Comparison of ENCODE assay signal across 19 mouse cellular contexts in genomic region chr10:124945257-124945656, GRCm38 (mm10).
DNase-seq lines count a peak whose midpoint lies in the region; ATAC-seq and TF ChIP-seq lines count a peak whose summit lies in the region.
"Had no signal": no experiment of that assay in that cellular context is flagged by ENCODE, and none has a peak within 500 bp of the region (broad histone marks: within the 10 kb centered on the region; RNA-seq: fewer than 3 reads in every experiment).

No protein-coding gene starts in this region.

- no peaks in the 10 kb centered on the region for H3K36me3 ChIP-seq in intestine, embryonic 15.5 days
- no peaks in the 10 kb centered on the region for H3K36me3 ChIP-seq in intestine, postnatal 0 days (ENCODE audit: control insufficient read depth, insufficient read depth)
- no peaks in the 10 kb centered on the region for H3K36me3 ChIP-seq in intestine, embryonic 16.5 days (ENCODE audit: control insufficient read depth, insufficient read depth, low read length)
- H3K36me3 ChIP-seq: G1E had no signal

- H3K4me1 ChIP-seq in intestine, embryonic 15.5 days (replicated peaks), result no peaks in the 10 kb centered on the region
- H3K4me1 ChIP-seq in intestine, postnatal 0 days (replicated peaks; ENCODE audit: control insufficient read depth, insufficient read depth, low read length), result no peaks in the 10 kb centered on the region
- H3K4me1 ChIP-seq in intestine, embryonic 16.5 days (ENCODE audit: control insufficient read depth, insufficient read depth, low read length), result no peaks in the 10 kb centered on the region

- no peak overlapping the region for H3K27ac ChIP-seq in intestine, embryonic 15.5 days
- no peak overlapping the region for H3K27ac ChIP-seq in intestine, postnatal 0 days (ENCODE audit: low read depth, low read length)
- no peak overlapping the region for H3K27ac ChIP-seq in intestine, embryonic 16.5 days (ENCODE audit: low read length)

- TF ChIP-seq CTCF in intestine, postnatal 0 days (IDR thresholded peaks at IDR 0.05; ENCODE audit: low read depth), result no peak

- 82% methylated on average over 6 of the region's 6 CpGs for WGBS in intestine, embryonic 15.5 days
- 66% methylated on average over 6 of the region's 6 CpGs for WGBS in intestine, postnatal 0 days
- 84% methylated on average over 6 of the region's 6 CpGs for whole genome bisulfite sequencing in intestine, embryonic 16.5 days

- no peaks in the 10 kb centered on the region for H3K27me3 ChIP-seq in intestine, embryonic 15.5 days (replicated peaks)
- H3K27me3 ChIP-seq in intestine, postnatal 0 days (replicated peaks; ENCODE audit: control insufficient read depth, insufficient read depth, low read length), result no peaks in the 10 kb centered on the region
- H3K27me3 ChIP-seq in intestine, embryonic 16.5 days (replicated peaks; ENCODE audit: control insufficient read depth, insufficient read depth, low read length), result 0 out of 2 replicates have a peak, but pooled peaks cover 3% of the 10 kb centered on the region
- H3K27me3 ChIP-seq: CH12.LX, Patski had no signal

- H3K4me3 ChIP-seq in intestine, embryonic 15.5 days (replicated peaks), result no peak overlapping the region
- no peak overlapping the region for H3K4me3 ChIP-seq in intestine, postnatal 0 days (ENCODE audit: low read depth, low read length)
- no peak overlapping the region for H3K4me3 ChIP-seq in intestine, embryonic 16.5 days (ENCODE audit: low read length)

- no peak for DNase-seq in heart, adult 9 months (ENCODE audit: low spot score in 2 of 2)
- DNase-seq: adrenal gland, adult 2 months; adrenal gland, adult 8-10 months; adrenal gland, postnatal 10 days; adrenal gland, postnatal 14 days; adrenal gland, postnatal 25 days; adrenal gland, postnatal 36 days; B cell, adult 2 months; cerebellum, adult 11 months; cerebellum, adult 11-12 months; cerebellum, adult 18-20 months had no signal

- H3K4me2 ChIP-seq in intestine, embryonic 15.5 days (replicated peaks), result no peak overlapping the region
- H3K4me2 ChIP-seq in intestine, postnatal 0 days (replicated peaks; ENCODE audit: low read depth), result no peak overlapping the region
- no peak overlapping the region for H3K4me2 ChIP-seq in intestine, embryonic 16.5 days (ENCODE audit: low read depth, low read length)

- no peaks in the 10 kb centered on the region for H3K9me3 ChIP-seq in intestine, embryonic 15.5 days
- no peaks in the 10 kb centered on the region for H3K9me3 ChIP-seq in intestine, postnatal 0 days (ENCODE audit: control insufficient read depth)
- H3K9me3 ChIP-seq in intestine, embryonic 16.5 days (ENCODE audit: control insufficient read depth, low read length), result no peaks in the 10 kb centered on the region

- no peak overlapping the region for H3K9ac ChIP-seq in intestine, embryonic 15.5 days
- no peak overlapping the region for H3K9ac ChIP-seq in intestine, postnatal 0 days (ENCODE audit: low read depth, low read length)
- H3K9ac ChIP-seq in intestine, embryonic 16.5 days (ENCODE audit: low read depth, low read length), result no peak overlapping the region

- 0 out of 2 replicates have a peak, but pooled peaks have one; percentile 51 for ATAC-seq in intestine, embryonic 15.5 days
- ATAC-seq in intestine, postnatal 0 days, result no peak
- peak; percentile 84 for ATAC-seq in intestine, embryonic 16.5 days
- ATAC-seq: activated CD4-positive, CD25-positive, alpha-beta regulatory T cell, adult 4 months; CD4-positive, CD25-positive, alpha-beta regulatory T cell, adult 4 months; Patski had no signal
